Mouse (Mus musculus): ENCODE measurements around the gene Rab28.

Gene Rab28

DNA sequence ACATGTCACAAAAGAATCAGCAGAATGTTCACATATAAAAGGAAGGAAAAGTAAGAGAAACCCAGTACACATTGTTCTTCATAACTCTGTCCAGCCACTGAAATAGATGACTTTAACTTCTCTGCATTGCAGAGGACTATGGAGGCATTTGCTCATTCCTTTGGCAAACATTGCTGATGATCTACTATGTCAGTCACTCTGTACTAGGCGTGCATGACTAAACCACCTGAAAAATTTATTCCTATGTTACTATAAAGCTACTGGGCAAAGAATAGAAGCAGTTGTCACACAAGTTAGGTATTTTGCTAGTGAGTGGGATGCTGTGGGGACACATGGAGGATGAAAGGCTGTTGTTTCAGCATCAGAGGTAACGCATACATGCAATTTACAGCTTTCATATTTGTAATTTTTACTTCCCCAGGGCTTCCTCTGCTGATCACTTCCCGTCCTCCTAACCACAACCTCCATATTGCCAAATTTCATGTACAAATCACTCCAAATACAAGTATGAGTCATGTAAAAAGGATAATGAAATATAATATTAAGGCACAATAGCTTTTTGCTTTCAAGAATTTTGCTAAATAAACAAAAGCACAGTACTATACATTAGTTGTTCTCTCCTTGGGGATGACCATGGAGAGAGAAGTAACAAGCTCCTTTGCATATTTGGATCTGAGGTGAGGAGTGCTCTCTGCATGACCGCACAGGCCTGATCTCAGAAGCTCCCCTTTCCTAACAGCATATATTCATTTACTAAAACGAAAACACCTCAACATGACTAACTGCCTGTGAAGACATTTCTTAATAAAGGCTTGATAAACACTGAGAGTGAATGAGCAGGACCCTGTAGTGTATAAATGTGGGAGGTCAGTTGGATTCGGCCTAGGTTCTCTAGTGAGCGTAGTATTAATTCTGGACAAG, 80.5 kb downstream of the Rab28 start:
- DNase-seq (ENCODE audit: low spot score in 2 of 2) = no peak

DNA sequence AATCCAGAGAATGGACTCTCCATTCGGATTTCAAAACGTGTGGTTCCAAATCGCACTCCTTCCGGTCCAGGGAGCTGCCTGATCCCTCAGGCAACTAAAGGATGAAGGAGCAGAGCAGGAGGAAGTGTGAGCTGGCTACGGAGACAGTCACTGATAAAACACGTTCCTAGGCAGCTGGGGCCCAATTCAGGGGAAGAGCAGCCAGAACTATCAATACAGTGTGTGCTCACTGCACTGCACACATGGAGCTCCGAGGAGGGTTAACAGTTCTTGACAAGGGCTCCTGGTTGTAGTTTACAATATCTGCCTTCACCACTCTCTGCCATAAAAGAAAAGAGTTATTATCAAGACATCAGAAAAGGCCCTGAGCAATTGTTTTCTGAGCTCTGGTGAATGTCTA, 82.4 kb downstream of the Rab28 start:
- no peak for DNase-seq (ENCODE audit: low spot score in 2 of 2)

DNA sequence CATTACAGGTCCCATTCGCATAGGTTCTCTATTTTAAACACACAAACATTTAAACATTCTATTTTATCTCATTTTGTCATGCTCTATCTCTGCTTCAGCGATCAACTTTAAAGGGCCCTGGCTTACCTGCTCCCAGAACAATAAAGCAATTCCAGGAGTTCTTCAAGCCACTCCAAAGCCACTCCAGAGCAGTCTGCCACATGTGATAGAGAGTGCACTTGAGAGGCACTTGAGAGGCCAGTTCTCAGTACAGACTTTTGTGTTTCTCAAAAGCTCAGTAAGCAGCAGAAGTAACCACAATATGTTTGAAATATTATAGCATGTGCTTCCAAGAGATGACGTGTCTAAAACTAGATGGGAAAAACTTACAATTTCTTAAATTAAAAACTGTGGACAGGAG, 86.2 kb downstream of the Rab28 start:
- DNase-seq (ENCODE audit: low spot score in 2 of 2) = no peak

DNA sequence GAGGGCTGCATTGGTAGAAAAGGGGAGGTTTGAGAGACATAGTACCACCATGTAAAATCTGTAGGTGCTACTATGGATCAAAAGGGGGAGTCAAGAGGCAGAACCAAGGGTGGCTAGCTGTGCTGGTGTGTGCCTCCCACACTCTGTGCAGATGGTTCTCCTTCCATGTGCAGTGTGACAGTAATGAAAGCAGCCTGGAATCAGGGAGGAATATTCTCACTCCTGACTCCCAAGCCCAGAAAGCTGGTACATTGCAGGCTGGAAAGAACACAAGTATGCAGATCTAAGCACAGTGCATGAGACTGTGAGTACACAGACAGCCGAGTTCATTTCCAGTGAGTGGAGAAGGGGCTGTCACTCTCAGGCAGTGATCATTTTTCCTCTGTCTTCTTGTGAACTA, 89.0 kb downstream of the Rab28 start:
- peak in 1 of 2 experiments; percentile 35 for DNase-seq (ENCODE audit: low spot score in 2 of 2)

DNA sequence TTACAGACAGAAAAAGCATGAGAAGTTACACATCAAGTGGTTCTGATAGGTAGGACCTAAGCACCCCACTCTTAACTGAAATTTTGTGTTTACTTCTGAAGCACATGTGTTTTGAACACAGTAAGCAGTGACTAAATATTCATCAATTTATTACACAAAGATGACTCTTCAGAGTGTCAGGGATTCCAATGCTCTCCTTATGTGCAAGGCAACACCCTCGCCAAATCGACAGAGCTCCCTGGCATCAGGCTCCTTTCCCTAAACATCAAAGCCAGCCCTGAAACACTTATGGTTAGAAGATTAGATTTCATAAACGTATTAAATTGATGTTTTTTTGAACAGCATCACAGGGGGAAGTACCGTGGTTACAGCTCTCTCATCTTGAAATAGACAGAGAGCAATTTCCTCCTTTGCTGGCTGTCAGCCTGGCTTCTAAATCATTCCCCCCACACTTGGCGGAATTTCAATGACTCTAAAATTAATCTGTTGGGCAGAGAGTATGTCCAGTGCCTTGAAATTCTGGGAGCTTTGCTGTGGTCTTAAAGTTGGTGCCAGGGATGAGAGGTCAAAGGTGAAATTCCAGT, 97.4 kb downstream of the Rab28 start:
- DNase-seq (ENCODE audit: low spot score in 2 of 2) = peak in 1 of 2 experiments; percentile 25

DNA sequence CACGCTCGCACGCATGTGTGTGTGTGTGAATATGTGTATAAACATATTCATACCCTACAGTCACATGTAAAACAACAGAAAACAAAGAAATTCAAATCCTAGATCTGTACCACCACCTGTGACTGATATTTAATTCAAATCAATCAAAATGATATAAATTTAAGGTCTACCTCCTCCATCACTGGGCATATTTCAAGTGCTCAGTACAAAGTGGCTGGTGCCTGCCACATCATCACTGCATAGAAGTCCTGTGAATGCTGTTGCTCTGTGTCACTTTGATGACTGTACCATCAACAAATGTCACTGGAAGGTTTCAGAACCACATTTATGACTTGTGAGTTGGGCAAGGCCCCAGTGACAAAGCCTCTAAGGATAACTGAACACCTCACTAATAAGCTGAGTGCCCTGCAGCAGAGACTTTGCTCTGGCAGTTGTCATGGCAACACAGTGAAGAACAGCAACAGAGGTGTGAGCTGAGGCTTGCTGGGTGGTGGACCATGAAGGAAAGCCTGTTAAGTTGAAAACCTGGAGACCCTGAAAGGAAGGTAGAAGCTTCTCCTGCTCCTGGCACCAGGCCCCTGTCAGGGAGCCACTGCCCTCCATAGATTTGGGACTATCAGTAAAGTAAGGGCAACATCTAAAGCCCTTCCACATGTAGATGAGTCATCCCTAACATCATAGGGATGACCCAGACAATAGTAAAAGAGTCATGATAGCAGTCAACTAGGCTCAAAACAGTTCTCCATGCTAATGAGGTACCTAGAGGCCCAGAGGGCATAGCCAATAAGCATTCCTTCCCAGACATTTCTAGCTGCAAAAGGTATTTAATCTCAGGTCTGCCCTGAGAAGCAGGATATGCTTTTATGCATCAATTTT, 111.5 kb downstream of the Rab28 start:
- DNase-seq (ENCODE audit: low spot score in 2 of 2) = peak in 1 of 2 experiments; percentile 23

DNA sequence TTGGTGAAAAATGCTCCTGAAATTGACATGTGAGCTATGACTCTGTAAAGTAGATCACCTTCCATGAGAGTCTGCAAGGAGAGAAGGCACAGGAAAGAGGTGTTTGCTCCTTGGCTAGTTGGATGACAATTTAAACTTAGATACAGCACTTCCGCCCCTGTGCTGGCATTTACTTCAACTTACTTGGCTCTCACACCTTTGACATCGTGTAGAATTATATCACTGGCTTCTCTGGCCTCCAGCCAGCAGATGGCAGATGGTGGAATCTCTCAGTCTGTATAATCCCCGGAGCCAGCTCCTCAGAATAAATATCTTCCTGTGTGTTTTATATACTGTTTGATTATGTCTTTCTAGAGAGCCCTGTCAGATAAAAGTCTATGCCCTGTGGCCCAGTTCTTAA, 112.8 kb downstream of the Rab28 start:
- peak; percentile 32 to 56 for DNase-seq (ENCODE audit: low spot score in 2 of 2)

DNA sequence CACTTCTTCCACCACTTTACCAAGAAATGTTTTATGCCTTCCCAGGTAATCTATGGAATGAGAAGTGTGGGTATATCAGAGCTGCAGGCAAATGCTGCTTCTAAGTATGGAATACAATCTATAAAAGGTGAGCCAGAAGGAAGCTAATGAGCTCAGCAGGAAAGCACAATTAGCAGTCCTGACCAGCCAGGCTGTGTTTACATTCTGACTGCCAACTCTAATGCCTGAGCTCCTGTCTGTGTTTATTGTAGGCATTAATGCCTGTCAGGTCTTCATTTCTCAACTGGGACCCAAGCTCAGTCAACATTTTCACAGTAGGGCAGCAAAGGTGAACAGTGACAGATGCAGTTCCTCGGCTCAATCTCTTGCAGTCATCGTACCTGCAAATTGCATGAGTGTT, 129.9 kb downstream of the Rab28 start:
- DNase-seq (ENCODE audit: low spot score in 2 of 2) = no peak
